Mouse (Mus musculus): Measurements from ENCODE around the gene Setd7.

DNA sequence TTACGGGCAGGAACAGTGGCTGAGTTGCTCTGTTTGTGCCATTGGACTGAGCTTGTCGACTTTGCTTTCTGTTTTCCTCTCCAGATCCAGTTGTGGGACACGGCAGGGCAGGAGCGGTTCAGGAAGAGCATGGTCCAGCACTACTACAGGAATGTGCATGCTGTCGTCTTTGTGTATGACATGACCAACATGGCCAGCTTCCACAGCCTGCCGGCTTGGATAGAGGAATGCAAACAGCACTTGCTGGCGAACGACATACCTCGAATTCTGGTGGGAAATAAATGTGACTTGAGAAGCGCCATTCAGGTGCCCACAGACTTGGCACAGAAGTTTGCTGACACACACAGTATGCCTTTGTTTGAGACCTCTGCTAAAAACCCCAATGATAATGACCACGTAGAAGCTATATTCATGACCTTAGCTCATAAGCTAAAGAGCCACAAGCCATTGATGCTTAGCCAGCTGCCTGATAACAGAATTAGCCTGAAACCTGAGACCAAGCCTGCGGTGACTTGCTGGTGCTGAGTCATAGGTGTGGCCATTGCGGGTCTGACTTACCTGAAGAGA lies 67.3 kb downstream of the Setd7 start:
- TF ChIP-seq CTCF (IDR thresholded peaks at IDR 0.05; ENCODE audit: low read depth, low read length) (no peak), POLR2A (IDR thresholded peaks at IDR 0.05; ENCODE audit: extremely low read depth, insufficient read depth, low read length) (no peak)
